Mouse (Mus musculus): ENCODE results near the gene Colca2. TPM values are rescaled to one million over a fixed set of nuclear protein-coding genes. Genes with fewer than 3 reads are reported as not detected.

The Colca2 gene
- total RNA-seq (2021), result 1 to 10 TPM; 1.3 to 1.5 TPM

- DNase-seq, result peak; percentile 90
- intact Hi-C loops (cut with DNase I), result loop anchor here (2.0 to 5.0 kb wide), 2 partner anchors 14 to 116 kb away; no protein-coding TSS in a partner anchor
Observed at GRCm38 (mm10) chr9:51278500-51279381, at the start of gene Colca2. Gene Colca2 (minus strand): TSS chr9:51278569.

GRCm38 (mm10) chr9:51327555-51327903, 49.2 kb upstream of the Colca2 start:
- intact Hi-C loops (cut with DNase I), result no loop called here

GRCm38 (mm10) chr9:51326619-51327554, 48.5 kb upstream of the Colca2 start:
- no peak for DNase-seq
- intact Hi-C loops (cut with DNase I), result no loop called here

More at GRCm38 (mm10) chr9:51327555-51327903, 49.2 kb upstream of the Colca2 start:
- no peak for DNase-seq

- intact Hi-C loops (cut with DNase I), result no loop called here
- no peak for DNase-seq
Observed at GRCm38 (mm10) chr9:51324406-51325065, 46.2 kb upstream of the Colca2 start.

GRCm38 (mm10) chr9:51320096-51320495, 41.7 kb upstream of the Colca2 start:
- intact Hi-C loops (cut with DNase I), result no loop called here
- no peak for DNase-seq

GRCm38 (mm10) chr9:51318246-51318645, 39.9 kb upstream of the Colca2 start:
- DNase-seq, result no peak
- intact Hi-C loops (cut with DNase I), result no loop called here

- intact Hi-C loops (cut with DNase I), result no loop called here
- no peak for DNase-seq
Observed at GRCm38 (mm10) chr9:51317322-51317721, 39.0 kb upstream of the Colca2 start.

- DNase-seq, result no peak
- intact Hi-C loops (cut with DNase I), result no loop called here
Observed at GRCm38 (mm10) chr9:51315402-51316063, 37.2 kb upstream of the Colca2 start.

- intact Hi-C loops (cut with DNase I), result no loop called here
- DNase-seq, result no peak
Observed at GRCm38 (mm10) chr9:51312554-51313317, 34.4 kb upstream of the Colca2 start.

- intact Hi-C loops (cut with DNase I), result no loop called here
- DNase-seq, result no peak
Observed at GRCm38 (mm10) chr9:51310515-51310914, 32.1 kb upstream of the Colca2 start.

GRCm38 (mm10) chr9:51306351-51306750, 28.0 kb upstream of the Colca2 start:
- intact Hi-C loops (cut with DNase I), result no loop called here
- DNase-seq, result no peak

- peak; percentile 5 to 7 for DNase-seq
- intact Hi-C loops (cut with DNase I), result no loop called here
Observed at GRCm38 (mm10) chr9:51305146-51305545, 26.8 kb upstream of the Colca2 start.

GRCm38 (mm10) chr9:51303980-51304379, 25.6 kb upstream of the Colca2 start:
- intact Hi-C loops (cut with DNase I), result no loop called here
- peak; percentile 11 to 30 for DNase-seq

- intact Hi-C loops (cut with DNase I), result loop anchor here (2.0 kb wide), 1 partner anchor 15 kb away; the partner anchor contains the start of gene Colca2
- DNase-seq, result no peak
Observed at GRCm38 (mm10) chr9:51293541-51293940, 15.2 kb upstream of the Colca2 start.

- intact Hi-C loops (cut with DNase I), result loop anchor here (1.0 to 2.0 kb wide), 2 partner anchors 14 to 131 kb away; partner anchors contain the start of gene Colca2
- peak; percentile 78 to 89 for DNase-seq
Observed at GRCm38 (mm10) chr9:51292674-51293073, 14.3 kb upstream of the Colca2 start.

- intact Hi-C loops (cut with DNase I), result no loop called here
- DNase-seq, result no peak
Observed at GRCm38 (mm10) chr9:51290980-51291379, 12.6 kb upstream of the Colca2 start.

GRCm38 (mm10) chr9:51286079-51286478, 7.7 kb upstream of the Colca2 start:
- intact Hi-C loops (cut with DNase I), result no loop called here
- DNase-seq, result no peak

GRCm38 (mm10) chr9:51277834-51278498, 403 bp downstream of the Colca2 start:
- intact Hi-C loops (cut with DNase I), result loop anchor here (2.0 to 5.0 kb wide), 2 partner anchors 15 to 116 kb away; no protein-coding TSS in a partner anchor

GRCm38 (mm10) chr9:51274678-51275077, 3.7 kb downstream of the Colca2 start:
- intact Hi-C loops (cut with DNase I), result loop anchor here (5.0 kb wide), 1 partner anchor 112 kb away; no protein-coding TSS in a partner anchor

More at GRCm38 (mm10) chr9:51277834-51278498, 403 bp downstream of the Colca2 start:
- peak in 1 of 2 experiments; percentile 4 for DNase-seq

More at GRCm38 (mm10) chr9:51274678-51275077, 3.7 kb downstream of the Colca2 start:
- DNase-seq, result no peak
